Mouse (Mus musculus) forebrain, embryonic 10.5 days (tissue): ENCODE results near the gene Taf6l. TPM values are rescaled to one million over a fixed set of nuclear protein-coding genes. Genes with fewer than 3 reads are reported as not detected.

Experiments used
- DNase-seq: peaks from one replicate; pipeline ENCODE4 v3.0.0-alpha.2; 2017; ENCODE audit warnings: low spot score; ENCODE audit errors: extremely low spot score
- H3K27ac ChIP-seq: fragments of 300-500 bp; sonication (generic); 2 replicates; pipeline ENCODE4 v1.5.1; 2016; ENCODE audit warnings: mild to moderate bottlenecking
- H3K27me3 ChIP-seq: fragments of 300-500 bp; sonication (generic); 2 replicates; pipeline ENCODE4 v1.6.1; 2016; ENCODE audit warnings: mild to moderate bottlenecking; ENCODE audit not compliant: poor library complexity, severe bottlenecking
- H3K36me3 ChIP-seq: fragments of 300-500 bp; sonication (generic); replicated peaks from 2 replicates; pipeline ENCODE4 v1.6.1; 2016; ENCODE audit warnings: mild to moderate bottlenecking, moderate library complexity
- H3K4me1 ChIP-seq: fragments of 300-500 bp; sonication (generic); 2 replicates; pipeline ENCODE4 v1.6.1; 2016
- H3K4me3 ChIP-seq: fragments of 300-500 bp; sonication (generic); 2 replicates; pipeline ENCODE4 v1.5.1; 2016; ENCODE audit warnings: mild to moderate bottlenecking, moderate library complexity
- H3K9me3 ChIP-seq: fragments of 300-500 bp; sonication (generic); 2 replicates; pipeline ENCODE4 v1.6.1; 2016; ENCODE audit warnings: mild to moderate bottlenecking, moderate library complexity
- WGBS: fragments of 180-500 bp; shearing (Covaris S2); methylation state at CpG from one replicate; pipeline ENCODE4 v1.1.7; 2016; 5-methylcytosine and 5-hydroxymethylcytosine counted together
- polyA plus RNA-seq: library from polyadenylated mRNA; unstranded; fragments of >200 nt; fragmentation: Nextera tagmentation; extraction: Ambion mirVana; gene quantifications from 2 replicates; pipeline ENCODE4 v1.2.1, GENCODE M21; 2016

Gene Taf6l
- polyA plus RNA-seq, 1 experiment from 2014 or later = 48.6 TPM

DNA sequence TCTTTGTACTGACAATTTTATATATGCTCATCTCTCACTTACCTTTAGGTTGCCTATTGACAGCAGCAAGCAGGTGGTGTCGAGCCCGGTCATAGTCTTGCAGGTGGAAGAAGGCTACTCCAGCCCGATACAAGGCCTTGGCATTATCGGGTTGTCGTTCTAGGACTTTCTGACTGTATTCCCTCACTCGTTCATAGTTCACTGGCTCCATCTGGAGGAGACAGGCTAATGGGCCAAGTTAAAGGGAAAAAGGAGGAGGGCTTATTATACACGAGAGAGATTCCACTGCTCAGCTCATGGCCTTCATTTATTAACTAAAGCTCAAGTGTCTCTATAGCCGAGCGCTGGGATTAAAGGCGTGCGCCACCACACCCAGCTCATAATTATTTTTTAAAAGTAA is 29.6 kb upstream of the Taf6l start:
- 90% methylated on average over 11 of the region's 11 CpGs for WGBS
- Histone ChIP-seq H3K36me3 (peaks cover 65% of the 10 kb centered on the region), H3K27ac (no peak overlapping the region), H3K4me1 (peaks cover 31% of the 10 kb centered on the region), H3K27me3 (no peaks in the 10 kb centered on the region), H3K4me3 (peak overlapping the region; percentile 4; the same call in 1 of the 2 replicates), H3K9me3 (no peaks in the 10 kb centered on the region)
- no peak for DNase-seq

- 96% methylated on average over 5 of the region's 5 CpGs for WGBS
- Histone ChIP-seq H3K36me3 (peaks cover 86% of the 10 kb centered on the region), H3K4me3 (no peak overlapping the region), H3K27ac (no peak overlapping the region), H3K4me1 (peaks cover 17% of the 10 kb centered on the region), H3K9me3 (no peaks in the 10 kb centered on the region), H3K27me3 (no peaks in the 10 kb centered on the region)
- DNase-seq = no peak
Observed at GRCm38 (mm10) chr19:8806810-8807209, 20.6 kb upstream of the Taf6l start.

GRCm38 (mm10) chr19:8803879-8804660 is 17.9 kb upstream of the Taf6l start:
- DNase-seq = no peak
- Histone ChIP-seq H3K4me3 (peak overlapping the region; percentile 65; the same call in 1 of the 2 replicates), H3K36me3 (peaks cover 59% of the 10 kb centered on the region), H3K27me3 (no peaks in the 10 kb centered on the region), H3K4me1 (peaks cover 21% of the 10 kb centered on the region), H3K9me3 (no peaks in the 10 kb centered on the region), H3K27ac (0 out of 2 replicates have a peak overlapping the region, but pooled peaks have one; percentile 90)
- WGBS = 90% methylated on average over 11 of the region's 11 CpGs

DNA sequence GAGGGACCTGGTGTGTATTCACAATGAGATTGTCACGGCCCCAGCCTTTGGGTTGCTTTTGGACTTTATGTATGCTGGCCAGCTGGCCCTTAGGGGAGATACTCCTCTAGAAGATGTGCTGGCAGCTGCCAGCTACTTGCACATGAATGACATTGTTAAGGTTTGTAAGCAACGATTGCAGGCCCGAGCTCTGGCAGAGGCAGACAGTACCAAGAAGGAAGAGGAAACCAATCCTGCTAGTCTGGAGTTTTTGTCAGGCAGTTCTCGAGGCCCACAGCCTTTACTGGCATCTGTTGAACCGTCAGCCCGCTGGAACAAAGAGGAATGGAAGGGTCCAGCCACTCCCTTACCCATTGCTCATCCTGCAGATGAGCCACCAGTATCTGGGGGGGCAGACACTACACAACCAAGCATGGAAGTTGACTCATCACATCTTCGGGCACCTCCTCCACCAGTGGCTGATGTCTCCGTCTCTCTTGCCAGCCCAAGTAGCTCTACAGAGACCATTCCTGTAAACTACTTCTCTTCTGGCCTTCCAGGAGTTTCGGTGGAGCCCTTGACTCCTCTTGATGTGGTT is 17.1 kb upstream of the Taf6l start:
- H3K4me1 ChIP-seq = peaks cover 21% of the 10 kb centered on the region
- peak overlapping the region; percentile 65 for H3K4me3 ChIP-seq
- H3K36me3 ChIP-seq = peaks cover 52% of the 10 kb centered on the region
- peak overlapping the region; percentile 90 for H3K27ac ChIP-seq
- 94% methylated on average over 9 of the region's 9 CpGs for WGBS
- no peaks in the 10 kb centered on the region for H3K27me3 ChIP-seq
- H3K9me3 ChIP-seq = no peaks in the 10 kb centered on the region
- DNase-seq = no peak

GRCm38 (mm10) chr19:8802130-8802821 is 16.1 kb upstream of the Taf6l start, which contains the start of gene Zbtb3:
TSS of gene Zbtb3 (plus strand) at chr19:8802555.
- Histone ChIP-seq H3K27ac (peak within 1 kb of the TSS; percentile 90), H3K9me3 (no peaks in the 10 kb centered on the region), H3K4me1 (peaks cover 28% of the 10 kb centered on the region), H3K36me3 (peaks cover 42% of the 10 kb centered on the region), H3K4me3 (peak within 1 kb of the TSS; percentile 65), H3K27me3 (no peaks in the 10 kb centered on the region)
- peak; percentile 96 for DNase-seq
- under 1% methylated on average over 30 of the region's 30 CpGs for WGBS

DNA sequence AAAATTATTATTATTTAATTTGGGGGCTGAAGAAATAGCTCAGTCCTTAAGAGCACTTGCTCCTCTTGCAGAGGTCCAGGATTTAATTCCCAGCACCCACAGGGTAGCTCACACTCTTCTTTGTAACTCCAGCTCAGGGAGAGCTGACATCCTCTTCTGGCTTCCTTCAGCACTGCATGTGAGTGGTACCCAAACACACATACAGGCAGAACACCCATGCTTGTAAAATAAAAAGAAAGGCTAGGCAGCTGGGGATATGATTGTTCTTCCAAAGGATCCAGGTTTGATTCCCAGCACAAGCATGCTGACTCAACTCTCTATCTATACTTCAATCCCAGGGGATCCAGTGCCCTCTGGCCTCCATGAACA is 12.7 kb upstream of the Taf6l start:
- Histone ChIP-seq H3K4me3 (peak overlapping the region; percentile 76), H3K27ac (no peak overlapping the region), H3K4me1 (peaks cover 32% of the 10 kb centered on the region), H3K36me3 (peaks cover 35% of the 10 kb centered on the region), H3K9me3 (no peaks in the 10 kb centered on the region), H3K27me3 (no peaks in the 10 kb centered on the region)
- no peak for DNase-seq

GRCm38 (mm10) chr19:8798264-8798946 is 12.2 kb upstream of the Taf6l start, which contains the start of gene Polr2g:
TSS of gene Polr2g (minus strand) at chr19:8798577.
- peak within 1 kb of the TSS; percentile 87 for H3K27ac ChIP-seq
- peak; percentile 85 for DNase-seq
- H3K4me3 ChIP-seq = peak within 1 kb of the TSS; percentile 76
- 2% methylated on average over 25 of the region's 25 CpGs for WGBS
- H3K36me3 ChIP-seq = peaks cover 35% of the 10 kb centered on the region
- H3K9me3 ChIP-seq = no peaks in the 10 kb centered on the region
- H3K4me1 ChIP-seq = peaks cover 27% of the 10 kb centered on the region
- H3K27me3 ChIP-seq = no peaks in the 10 kb centered on the region

DNA sequence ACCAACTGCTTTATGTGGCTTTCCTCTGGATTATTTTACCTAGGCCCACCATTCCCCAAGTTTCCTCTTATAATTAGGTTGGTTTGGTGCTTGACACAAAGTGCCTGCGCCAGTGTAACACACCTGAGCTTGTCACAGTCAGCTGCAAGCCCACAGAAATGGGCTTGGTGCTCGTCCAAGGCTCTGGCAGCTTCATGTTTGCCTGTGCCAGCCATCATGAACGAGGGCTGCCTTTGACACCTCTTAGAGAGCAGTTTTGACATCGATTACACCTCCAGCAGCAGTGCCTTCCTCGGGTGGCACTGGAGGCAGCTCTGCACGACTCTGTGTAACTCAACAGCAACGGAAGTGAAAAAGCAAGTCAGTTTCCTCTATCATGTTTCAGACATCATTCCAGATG is 4.0 kb upstream of the Taf6l start:
- Histone ChIP-seq H3K4me3 (no peak overlapping the region), H3K27ac (no peak overlapping the region), H3K27me3 (no peaks in the 10 kb centered on the region), H3K4me1 (peaks cover 22% of the 10 kb centered on the region), H3K9me3 (no peaks in the 10 kb centered on the region), H3K36me3 (peaks cover 44% of the 10 kb centered on the region)
- no peak for DNase-seq
- 88% methylated on average over 7 of the region's 7 CpGs for WGBS

GRCm38 (mm10) chr19:8789171-8789570 is 3.0 kb upstream of the Taf6l start:
- Histone ChIP-seq H3K27ac (peak overlapping the region; percentile 40; the same call in 1 of the 2 replicates), H3K4me1 (peaks cover 25% of the 10 kb centered on the region), H3K27me3 (no peaks in the 10 kb centered on the region), H3K4me3 (no peak overlapping the region), H3K36me3 (peaks cover 40% of the 10 kb centered on the region), H3K9me3 (no peaks in the 10 kb centered on the region)
- 61% methylated on average over 1 of the region's 1 CpGs for WGBS
- DNase-seq = no peak

DNA sequence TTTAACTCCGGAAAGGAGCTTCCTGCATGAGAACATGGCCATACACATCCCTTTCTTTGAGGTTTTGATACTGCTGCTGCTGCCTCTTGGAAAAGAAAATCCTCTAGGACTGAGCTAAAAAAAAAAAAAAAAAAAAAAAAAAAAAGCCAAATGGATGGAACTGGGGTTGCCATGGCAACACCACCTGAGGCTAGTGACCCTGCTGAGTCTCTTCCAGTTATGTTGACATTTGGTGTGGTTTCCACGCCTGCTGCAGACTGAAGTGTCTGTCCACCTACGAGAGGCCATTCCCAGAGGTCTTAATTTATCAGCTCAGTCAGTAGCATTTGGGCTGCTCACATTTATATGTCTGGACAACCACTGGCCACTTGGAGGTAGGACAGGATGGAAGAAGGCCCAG is 2.3 kb upstream of the Taf6l start:
- Histone ChIP-seq H3K9me3 (no peaks in the 10 kb centered on the region), H3K4me3 (no peak overlapping the region), H3K27ac (peak overlapping the region; percentile 40; the same call in 1 of the 2 replicates), H3K36me3 (peaks cover 40% of the 10 kb centered on the region), H3K27me3 (no peaks in the 10 kb centered on the region), H3K4me1 (peaks cover 25% of the 10 kb centered on the region)
- DNase-seq = peak; percentile 21
- 21% methylated on average over 3 of the region's 3 CpGs for WGBS

DNA sequence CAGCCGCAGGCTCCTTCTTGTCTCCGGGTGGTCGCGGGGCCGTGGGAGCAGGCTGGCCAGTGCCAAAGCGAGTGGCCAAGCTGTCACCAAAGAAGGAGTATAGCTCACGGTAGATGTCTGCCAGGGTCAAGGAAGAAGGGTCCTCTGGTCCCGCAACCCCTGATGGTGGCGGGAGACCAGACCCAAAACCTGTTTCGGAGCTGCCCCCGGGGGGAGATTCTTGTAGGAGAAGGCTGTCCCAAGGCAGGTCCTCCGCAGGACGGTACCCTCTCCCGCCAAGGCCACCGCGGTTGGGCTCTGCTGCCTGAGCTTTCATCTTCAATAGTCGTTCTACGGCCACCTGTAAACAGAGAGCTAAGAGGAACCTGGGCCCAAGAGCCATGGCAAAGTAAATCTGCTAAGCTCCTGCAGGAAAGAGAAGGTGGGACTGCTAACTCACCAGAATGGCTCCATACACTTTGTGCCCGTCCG is 11.2 kb downstream of the Taf6l start:
- Histone ChIP-seq H3K36me3 (peaks cover 70% of the 10 kb centered on the region), H3K4me1 (peaks cover 52% of the 10 kb centered on the region), H3K4me3 (peak overlapping the region; percentile 88), H3K27ac (peak overlapping the region; percentile 98), H3K27me3 (no peaks in the 10 kb centered on the region), H3K9me3 (no peaks in the 10 kb centered on the region)
- WGBS = 8% methylated on average over 20 of the region's 20 CpGs
- peak; percentile 31 for DNase-seq

GRCm38 (mm10) chr19:8774086-8774835 is 12.0 kb downstream of the Taf6l start, which contains the start of gene Tmem179b:
TSS of gene Tmem179b (minus strand) at chr19:8774467.
- Histone ChIP-seq H3K27me3 (no peaks in the 10 kb centered on the region), H3K27ac (peak within 1 kb of the TSS; percentile 98), H3K4me1 (peaks cover 52% of the 10 kb centered on the region), H3K9me3 (no peaks in the 10 kb centered on the region), H3K4me3 (peak within 1 kb of the TSS; percentile 88), H3K36me3 (peaks cover 72% of the 10 kb centered on the region)
- peak; percentile 97 for DNase-seq
- WGBS = under 1% methylated on average over 68 of the region's 68 CpGs
